Mouse (Mus musculus) liver, embryonic 14.5 days (tissue): ENCODE measurements around the gene Zc3h8. TPM values are rescaled to one million over a fixed set of nuclear protein-coding genes. Genes with fewer than 3 reads are reported as not detected.

Experiments
- ATAC-seq: fragments of 200-750 bp; cut with Nextera tagmentation; 2 replicates; pipeline ENCODE4 v1.8.0; 2017; ENCODE audit warnings: moderate number of reproducible peaks, mild to moderate bottlenecking, moderate library complexity; ENCODE audit not compliant: insufficient read depth
- DNase-seq, 3 experiments: peaks; one replicate each; pipeline ENCODE4 v3.0.0-alpha.2; 2012 to 2013; ENCODE audit warnings: low read depth in 3 of 3, low spot score in 3 of 3
- H3K27ac ChIP-seq: fragments of 300-500 bp; sonication (generic); 2 replicates; pipeline ENCODE4 v1.5.1; 2014; ENCODE audit warnings: moderate library complexity, mild to moderate bottlenecking, control low read depth, inconsistent platforms
- H3K27me3 ChIP-seq: fragments of 300-500 bp; sonication (generic); 2 replicates; pipeline ENCODE4 v1.6.1; 2014; ENCODE audit warnings: mild to moderate bottlenecking, low read length, moderate library complexity; ENCODE audit not compliant: control insufficient read depth, insufficient read depth
- H3K36me3 ChIP-seq: fragments of 300-500 bp; sonication (generic); replicated peaks from 2 replicates; pipeline ENCODE4 v1.6.1; 2014; ENCODE audit warnings: low read depth; ENCODE audit not compliant: control insufficient read depth, insufficient read depth
- H3K4me1 ChIP-seq, 2 experiments: fragments of 200-500 bp in 1 of 2; fragments of 300-500 bp in 1 of 2; sonication (generic) in 1 of 2; replicated peaks; 2 replicates each; pipeline ENCODE4 v1.6.1; 2012 to 2014; ENCODE audit warnings: antibody characterized with exemption in 1 of 2, inconsistent platforms in 1 of 2, low read length in 1 of 2; ENCODE audit not compliant: control insufficient read depth in 2 of 2, insufficient read depth in 2 of 2
- H3K4me2 ChIP-seq: fragments of 300-500 bp; sonication (generic); 2 replicates; pipeline ENCODE4 v1.6.1; 2014; ENCODE audit warnings: low read depth, mild to moderate bottlenecking, control low read depth, moderate library complexity
- H3K4me3 ChIP-seq, 2 experiments: fragments of 200-500 bp in 1 of 2; fragments of 300-500 bp in 1 of 2; sonication (generic) in 1 of 2; 2 replicates each; pipeline ENCODE4 v1.5.1; 2012 to 2014; ENCODE audit warnings: low read depth in 2 of 2, low read length in 2 of 2, mild to moderate bottlenecking in 2 of 2, control low read depth in 1 of 2, inconsistent platforms in 1 of 2, moderate library complexity in 1 of 2; ENCODE audit not compliant: insufficient read depth in 1 of 2
- H3K9ac ChIP-seq: fragments of 300-500 bp; sonication (generic); replicated peaks from 2 replicates; pipeline ENCODE4 v1.6.1; 2014; ENCODE audit warnings: mild to moderate bottlenecking, control low read depth, moderate library complexity
- H3K9me3 ChIP-seq: fragments of 300-500 bp; sonication (generic); 2 replicates; pipeline ENCODE4 v1.6.1; 2016; ENCODE audit warnings: low read length, mixed read lengths; ENCODE audit not compliant: control insufficient read depth
- CTCF ChIP-seq: IDR thresholded peaks from 2 replicates; pipeline ENCODE4 v1.5.1; 2016; ENCODE audit warnings: antibody characterized with exemption, low read depth, control low read depth
- EP300 ChIP-seq: IDR thresholded peaks from 2 replicates; pipeline ENCODE4 v1.6.1; 2016; ENCODE audit warnings: antibody characterized with exemption, low read depth
- WGBS: fragments of 180-500 bp; shearing (Covaris S2); extraction: QIAGEN DNeasy Blood & Tissue Kit; methylation state at CpG from one replicate; pipeline ENCODE4 v1.1.7; 2014; ENCODE audit not compliant: insufficient replicate concordance; 5-methylcytosine and 5-hydroxymethylcytosine counted together
- polyA plus RNA-seq, 2 experiments: library from polyadenylated mRNA; depleted of rRNA in 1 of 2; stranded (reverse) in 1 of 2; unstranded in 1 of 2; fragments of >200 nt; fragmentation: Nextera tagmentation in 1 of 2; extraction: Ambion mirVana in 1 of 2; gene quantifications; 2 replicates each; pipeline versions ENCODE4 v1.2.1 to v1.2.3; 2012 to 2014

Zc3h8 gene
- polyA plus RNA-seq, 2 experiments: 2.6 to 3.0 TPM

DNA sequence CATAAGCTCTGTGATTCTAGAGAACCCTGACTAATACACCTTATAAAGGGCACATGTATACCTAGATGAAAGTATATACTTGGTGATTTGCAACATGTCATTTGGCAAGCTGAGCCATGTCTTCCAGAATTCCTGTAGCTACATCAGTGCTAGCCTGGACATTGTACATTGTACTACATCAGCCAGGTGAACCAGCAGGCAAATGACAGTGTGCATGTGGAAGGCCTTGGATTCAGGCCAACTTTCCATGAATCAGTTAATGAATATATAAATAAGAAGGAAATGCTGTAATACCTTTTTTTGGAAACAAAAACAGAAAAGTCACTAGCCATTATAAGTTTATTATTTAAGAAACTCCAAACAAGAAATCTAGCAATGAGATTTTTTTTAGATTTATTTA, 10.3 kb upstream of the Zc3h8 start:
- no peak overlapping the region for H3K4me3 ChIP-seq
- ATAC-seq: no peak
- no peaks in the 10 kb centered on the region for H3K36me3 ChIP-seq
- H3K9me3 ChIP-seq: no peaks in the 10 kb centered on the region
- no peak for DNase-seq
- H3K4me1 ChIP-seq: no peaks in the 10 kb centered on the region
- H3K4me2 ChIP-seq: no peak overlapping the region
- no peak overlapping the region for H3K27ac ChIP-seq
- H3K9ac ChIP-seq: no peak overlapping the region
- no peaks in the 10 kb centered on the region for H3K27me3 ChIP-seq
- no peak for TF ChIP-seq EP300
- no peak for TF ChIP-seq CTCF

DNA sequence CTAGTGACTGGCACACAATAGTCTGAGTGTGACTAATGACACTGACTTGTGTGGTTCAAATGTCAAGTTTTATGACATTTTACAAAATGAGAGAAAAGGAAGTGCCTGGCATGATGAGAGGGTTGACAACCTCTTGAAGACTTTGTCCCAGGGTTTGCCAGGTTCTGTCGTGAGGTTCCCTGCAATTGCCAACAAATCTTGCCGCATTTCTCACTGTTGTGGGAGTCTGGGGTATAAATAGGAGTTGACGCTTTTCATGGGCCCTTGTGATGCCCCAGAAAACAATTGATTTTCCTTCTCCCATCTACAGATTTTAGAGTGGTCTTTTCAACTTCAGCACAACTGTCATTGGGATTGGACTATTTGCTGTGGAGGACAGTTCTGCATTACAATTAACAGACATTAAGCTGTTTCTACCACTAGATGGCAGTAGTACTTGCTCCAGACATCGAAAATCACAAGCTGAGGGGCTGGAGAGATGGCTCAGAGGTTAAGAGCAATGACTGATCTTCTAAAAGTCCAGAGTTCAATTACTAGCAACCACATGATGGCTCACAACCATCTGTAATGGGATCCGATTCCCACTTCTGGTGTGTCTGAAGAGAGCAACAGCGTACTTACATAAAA, 4.2 kb upstream of the Zc3h8 start:
- Histone ChIP-seq H3K27ac (no peak overlapping the region), H3K9me3 (no peaks in the 10 kb centered on the region), H3K36me3 (no peaks in the 10 kb centered on the region), H3K27me3 (no peaks in the 10 kb centered on the region), H3K9ac (no peak overlapping the region), H3K4me2 (no peak overlapping the region), H3K4me3 (no peak overlapping the region), H3K4me1 (peaks cover 3% of the 10 kb centered on the region in 2 experiments; a peak in 2 of 4 replicates)
- DNase-seq: peak; percentile 31 to 49 (median 41)
- ATAC-seq: no peak
- WGBS: 34% methylated on average over 6 of the region's 6 CpGs
- no peak for TF ChIP-seq EP300
- TF ChIP-seq CTCF: peak; percentile 80

DNA sequence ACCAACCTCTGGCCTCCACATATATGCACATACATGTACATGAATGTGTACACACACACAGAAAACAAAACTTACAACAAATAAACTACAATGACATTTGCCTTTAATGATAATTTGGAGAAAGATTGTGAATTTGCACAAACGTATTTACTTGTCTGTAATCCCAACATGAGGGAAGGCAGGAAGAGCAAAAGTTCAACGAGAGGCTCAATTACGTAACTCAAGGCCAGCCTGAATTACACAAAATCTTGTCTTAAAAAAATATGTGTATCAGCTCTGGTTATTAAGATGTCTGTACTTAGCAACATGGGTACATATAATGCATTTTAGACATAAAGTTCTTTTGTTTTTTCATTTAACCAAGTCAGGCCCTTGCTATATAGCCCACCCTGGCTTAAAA, 7.6 kb downstream of the Zc3h8 start:
- no peak for ATAC-seq
- Histone ChIP-seq H3K4me3 (no peak overlapping the region), H3K4me2 (no peak overlapping the region), H3K27me3 (no peaks in the 10 kb centered on the region), H3K9ac (no peak overlapping the region), H3K4me1 (no peaks in the 10 kb centered on the region), H3K27ac (no peak overlapping the region), H3K9me3 (no peaks in the 10 kb centered on the region), H3K36me3 (peaks cover 4% of the 10 kb centered on the region)
- 75% methylated on average over 3 of the region's 3 CpGs for WGBS
- TF ChIP-seq CTCF: no peak
- TF ChIP-seq EP300: no peak
- DNase-seq: no peak

DNA sequence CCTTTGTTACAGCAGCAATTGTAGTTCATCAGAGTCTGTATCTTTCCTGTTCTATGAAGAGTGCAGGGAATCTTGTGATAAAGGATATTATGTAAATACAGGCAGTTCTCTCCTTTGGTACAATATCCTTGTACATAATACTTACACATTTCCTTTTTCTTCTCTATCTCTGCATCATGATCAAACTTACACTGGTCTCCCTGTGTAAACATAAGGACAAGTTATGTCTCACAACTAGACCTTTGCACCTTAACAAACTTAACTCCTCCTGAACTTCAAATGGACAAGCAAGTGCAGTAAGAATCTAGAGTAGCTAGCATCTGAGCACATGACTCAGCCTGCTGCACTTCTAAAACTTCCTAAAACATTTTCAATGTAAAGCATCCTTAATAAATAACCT, 13.2 kb downstream of the Zc3h8 start:
- H3K4me2 ChIP-seq: no peak overlapping the region
- no peak for ATAC-seq
- H3K9ac ChIP-seq: no peak overlapping the region
- peaks cover 8% of the 10 kb centered on the region for H3K36me3 ChIP-seq
- no peaks in the 10 kb centered on the region for H3K9me3 ChIP-seq
- H3K4me1 ChIP-seq: no peaks in the 10 kb centered on the region
- no peaks in the 10 kb centered on the region for H3K27me3 ChIP-seq
- no peak for DNase-seq
- TF ChIP-seq EP300: no peak
- no peak for TF ChIP-seq CTCF
- no peak overlapping the region for H3K4me3 ChIP-seq
- no peak overlapping the region for H3K27ac ChIP-seq

DNA sequence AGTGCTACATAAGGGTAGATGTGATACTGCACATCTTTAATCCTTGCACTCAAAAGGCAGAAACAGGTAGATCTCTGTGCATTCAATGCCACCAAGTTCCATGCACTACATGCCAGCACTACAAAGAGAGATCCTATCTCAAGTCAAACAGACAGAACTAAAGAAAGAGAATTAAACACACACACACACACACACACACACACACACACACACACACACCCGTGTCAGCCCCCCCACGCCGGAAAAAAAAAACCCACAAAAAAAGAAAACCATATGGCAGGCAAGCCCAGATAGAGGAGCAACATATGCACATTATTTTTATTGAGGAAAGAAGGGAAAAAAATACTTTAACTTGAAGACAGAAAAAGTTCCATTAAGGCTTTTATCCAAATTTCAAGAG, 15.4 kb downstream of the Zc3h8 start:
- ATAC-seq (no peak), DNase-seq (no peak)
- WGBS: 68% methylated on average over 3 of the region's 3 CpGs
- no peaks in the 10 kb centered on the region for H3K27me3 ChIP-seq
- no peaks in the 10 kb centered on the region for H3K4me1 ChIP-seq
- TF ChIP-seq EP300: no peak
- TF ChIP-seq CTCF: no peak
- no peak overlapping the region for H3K27ac ChIP-seq
- no peaks in the 10 kb centered on the region for H3K9me3 ChIP-seq
- peaks cover 9% of the 10 kb centered on the region; the same call in 1 of the 2 replicates for H3K36me3 ChIP-seq
- no peak overlapping the region for H3K4me2 ChIP-seq
- no peak overlapping the region for H3K9ac ChIP-seq
- no peak overlapping the region for H3K4me3 ChIP-seq
